Mouse (Mus musculus) heart, postnatal 36 days (tissue): ENCODE data around the gene Acsf2. TPM values are rescaled to one million over a fixed set of nuclear protein-coding genes. Genes with fewer than 3 reads are reported as not detected.

Experiments used
- DNase-seq, 2 experiments: peaks; one replicate each; pipeline ENCODE4 v3.0.0; 2021 to 2022
- intact Hi-C: fragments of 180-260 bp; cut with DNase I; formaldehyde crosslinking; loops from one replicate; pipeline ENCODE4 v1.15.1; 2025
- total RNA-seq, 2 experiments: library from RNA; stranded (reverse); gene quantifications; 2 replicates each; pipeline ENCODE4 v1.2.3; 2021

Acsf2 gene
- total RNA-seq, 2 experiments from 2014 or later, result 26.5 to 28.9 TPM

GRCm38 (mm10) chr11:94602356-94602955 lies 785 bp upstream of the Acsf2 start:
- intact Hi-C loops, result loop anchor here (2.0 kb wide), 1 partner anchor 54 kb away; the partner anchor contains the start of gene Rsad1
- DNase-seq, result no peak

DNA sequence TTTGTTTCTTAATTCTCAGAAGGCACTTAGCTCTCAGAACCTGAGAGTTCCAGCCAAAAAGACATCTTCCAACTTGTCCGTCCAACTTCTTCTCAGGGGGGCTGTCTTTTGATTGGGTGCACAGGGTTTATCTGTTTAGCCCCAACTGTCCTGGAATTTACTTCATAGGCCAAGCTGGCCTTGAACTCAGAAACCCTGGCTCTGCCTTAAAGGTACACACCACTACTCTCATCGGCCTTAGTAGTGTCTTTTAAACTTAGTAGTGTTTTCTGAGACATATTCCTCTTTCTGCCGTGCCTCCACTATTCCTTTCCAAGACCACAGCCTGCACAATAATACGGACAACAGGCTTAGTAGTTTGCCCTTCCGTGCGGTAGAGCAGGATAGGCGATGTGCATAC lies 1.2 kb downstream of the Acsf2 start:
- DNase-seq, result no peak
- intact Hi-C loops, result no loop called here

DNA sequence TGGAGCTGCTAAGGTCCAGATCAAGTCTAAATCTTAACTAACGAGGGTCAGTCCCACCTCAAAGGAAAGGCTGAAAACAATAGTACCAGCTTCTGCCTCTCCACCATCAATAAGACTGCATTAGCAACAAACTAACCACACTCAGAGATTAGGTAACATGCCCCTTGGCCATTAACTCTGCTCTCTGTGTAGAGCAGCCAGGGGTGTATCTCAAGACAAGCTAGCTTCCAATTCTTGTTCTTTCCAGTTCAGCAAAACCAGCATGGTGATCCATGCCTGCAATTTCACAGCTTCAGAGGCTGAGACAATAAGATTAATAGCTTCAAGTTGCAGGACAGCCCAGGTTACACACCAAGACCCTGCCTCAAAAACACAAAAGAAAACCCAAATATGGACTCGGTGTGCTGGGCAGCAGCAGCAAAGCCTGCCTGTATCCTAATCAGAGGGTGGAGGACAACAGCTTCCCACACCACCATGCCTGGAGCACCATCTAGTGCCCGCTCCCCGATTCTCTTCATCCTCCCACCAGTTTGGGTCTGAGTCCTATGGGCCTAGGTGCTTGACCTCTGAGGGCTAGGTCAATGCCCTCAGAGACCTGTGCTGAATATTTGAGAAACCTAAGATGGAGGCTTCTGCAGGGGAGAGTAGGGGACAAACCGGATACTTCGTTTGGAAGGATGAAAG lies 3.1 kb downstream of the Acsf2 start:
- intact Hi-C loops, result no loop called here
- no peak for DNase-seq

DNA sequence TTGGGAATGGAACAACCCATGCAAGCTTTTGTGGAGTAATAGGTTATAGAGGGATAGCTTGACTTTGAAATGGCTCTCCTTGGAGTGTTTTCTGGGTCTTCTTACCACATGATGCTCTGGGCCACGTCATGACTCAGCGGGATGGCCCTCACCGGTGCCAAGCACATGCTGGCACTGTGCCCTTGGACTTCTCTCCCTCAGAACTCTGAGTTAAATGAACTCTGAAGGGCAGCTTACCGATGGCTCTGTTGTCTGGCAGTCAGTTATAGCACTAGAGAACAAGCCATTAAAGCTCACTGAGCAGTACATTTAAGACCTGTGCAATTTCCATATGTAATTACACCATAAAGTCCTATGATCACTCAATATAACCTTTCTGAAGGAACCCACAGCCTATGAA lies 4.4 kb downstream of the Acsf2 start:
- DNase-seq, result peak; percentile 41 to 49
- intact Hi-C loops, result no loop called here

- intact Hi-C loops, result no loop called here
- DNase-seq, result no peak
Measured at GRCm38 (mm10) chr11:94596311-94596852, 5.3 kb downstream of the Acsf2 start.

GRCm38 (mm10) chr11:94587511-94587910 lies 14.2 kb downstream of the Acsf2 start:
- intact Hi-C loops, result no loop called here
- no peak for DNase-seq

GRCm38 (mm10) chr11:94585091-94585490 lies 16.6 kb downstream of the Acsf2 start:
- intact Hi-C loops, result no loop called here
- no peak for DNase-seq

GRCm38 (mm10) chr11:94580111-94580740 lies 21.4 kb downstream of the Acsf2 start:
- intact Hi-C loops, result no loop called here
- DNase-seq, result no peak

GRCm38 (mm10) chr11:94576361-94576760 lies 25.3 kb downstream of the Acsf2 start:
- intact Hi-C loops, result no loop called here
- no peak for DNase-seq

GRCm38 (mm10) chr11:94575036-94575435 lies 26.6 kb downstream of the Acsf2 start:
- intact Hi-C loops, result no loop called here
- no peak for DNase-seq

- DNase-seq, result no peak
- intact Hi-C loops, result no loop called here
Measured at GRCm38 (mm10) chr11:94574560-94574959, 27.1 kb downstream of the Acsf2 start.

GRCm38 (mm10) chr11:94571850-94572249 lies 29.8 kb downstream of the Acsf2 start:
- no peak for DNase-seq
- intact Hi-C loops, result loop anchor here (2.0 kb wide), 1 partner anchor 17 kb away; no protein-coding TSS in a partner anchor

GRCm38 (mm10) chr11:94570612-94571011 lies 31.1 kb downstream of the Acsf2 start:
- peak in 1 of 2 experiments; percentile 36 for DNase-seq
- intact Hi-C loops, result loop anchor here (2.0 kb wide), 1 partner anchor 18 kb away; no protein-coding TSS in a partner anchor

DNA sequence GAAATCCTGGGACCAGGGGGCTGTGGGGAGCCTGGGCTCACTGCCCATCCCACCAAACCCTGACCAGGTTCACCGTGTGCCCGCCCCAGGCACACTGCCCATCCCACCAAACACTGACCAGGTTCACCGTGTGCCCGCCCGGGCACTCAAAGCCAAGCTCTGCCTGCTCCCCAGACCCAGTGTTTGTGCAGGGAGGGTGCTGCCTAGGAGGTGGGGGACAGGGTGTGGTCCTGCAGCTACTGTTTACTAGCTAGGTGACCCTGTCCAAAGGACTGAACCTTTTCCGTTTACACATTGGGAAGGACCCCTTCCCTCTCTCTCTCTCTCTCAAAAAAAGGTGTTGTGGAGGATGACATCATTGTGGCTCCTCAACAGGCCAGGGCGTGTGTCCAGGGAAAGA lies 34.3 kb downstream of the Acsf2 start:
- intact Hi-C loops, result no loop called here
- no peak for DNase-seq

- DNase-seq, result no peak
- intact Hi-C loops, result no loop called here
Measured at GRCm38 (mm10) chr11:94566534-94566933, 35.1 kb downstream of the Acsf2 start.

DNA sequence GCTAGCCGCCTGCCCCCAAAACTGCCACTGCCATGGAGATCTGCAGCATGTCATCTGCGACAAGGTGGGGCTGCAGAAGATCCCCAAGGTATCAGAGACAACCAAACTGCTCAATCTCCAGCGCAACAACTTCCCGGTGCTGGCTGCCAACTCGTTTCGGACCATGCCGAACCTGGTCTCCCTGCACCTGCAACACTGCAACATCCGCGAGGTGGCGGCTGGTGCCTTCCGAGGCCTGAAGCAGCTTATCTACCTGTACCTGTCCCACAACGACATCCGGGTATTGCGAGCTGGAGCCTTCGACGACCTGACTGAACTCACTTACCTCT lies 36.6 kb downstream of the Acsf2 start:
- no peak for DNase-seq
- intact Hi-C loops, result no loop called here

GRCm38 (mm10) chr11:94564437-94565150 lies 37.1 kb downstream of the Acsf2 start, which contains the start of gene Chad:
TSS of gene Chad (plus strand) at chr11:94565047.
- DNase-seq, result peak; percentile 35 to 49
- intact Hi-C loops, result no loop called here

GRCm38 (mm10) chr11:94563821-94564220 lies 37.9 kb downstream of the Acsf2 start:
- intact Hi-C loops, result no loop called here
- no peak for DNase-seq

- intact Hi-C loops, result no loop called here
- DNase-seq, result no peak
Measured at GRCm38 (mm10) chr11:94563383-94563782, 38.3 kb downstream of the Acsf2 start.

DNA sequence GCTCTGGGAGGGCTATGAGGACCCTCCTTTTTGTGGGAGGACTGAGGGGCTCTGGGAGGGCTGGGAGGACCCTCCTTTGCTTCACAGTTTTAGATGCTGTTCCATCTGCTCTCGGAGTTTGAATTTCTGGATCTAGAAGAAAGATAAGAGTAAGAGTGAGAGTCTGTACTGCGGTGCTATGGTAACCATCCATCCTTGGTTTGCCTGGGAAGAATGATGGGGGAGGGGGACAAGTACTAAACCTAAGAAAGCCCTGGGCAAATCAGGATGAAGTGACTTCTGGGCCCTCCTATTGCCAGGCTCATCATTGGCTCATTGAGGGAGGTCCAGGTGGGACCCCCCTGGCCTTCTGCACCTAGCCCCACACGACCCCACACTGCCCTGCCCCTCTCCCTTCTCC lies 43.4 kb downstream of the Acsf2 start:
- no peak for DNase-seq
- intact Hi-C loops, result no loop called here

DNA sequence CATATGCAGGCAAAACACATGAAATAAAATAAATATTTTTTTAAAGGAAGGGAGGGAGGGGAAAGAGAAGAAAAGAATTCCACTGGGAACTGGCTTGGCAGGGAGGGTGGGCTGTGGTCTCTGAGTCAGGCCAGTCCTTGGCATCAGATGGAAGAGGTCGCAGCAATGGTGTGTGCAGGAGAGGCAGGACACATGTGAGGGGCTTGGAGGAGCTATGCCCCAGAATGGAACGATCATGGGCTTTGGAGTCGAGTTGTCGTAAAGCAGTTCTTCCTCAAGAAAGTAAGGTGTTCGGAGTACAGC lies 51.3 kb downstream of the Acsf2 start:
- DNase-seq, result no peak
- intact Hi-C loops, result no loop called here
